Mouse (Mus musculus): Measurements from ENCODE around the gene Adcy1.

The Adcy1 gene

DNA sequence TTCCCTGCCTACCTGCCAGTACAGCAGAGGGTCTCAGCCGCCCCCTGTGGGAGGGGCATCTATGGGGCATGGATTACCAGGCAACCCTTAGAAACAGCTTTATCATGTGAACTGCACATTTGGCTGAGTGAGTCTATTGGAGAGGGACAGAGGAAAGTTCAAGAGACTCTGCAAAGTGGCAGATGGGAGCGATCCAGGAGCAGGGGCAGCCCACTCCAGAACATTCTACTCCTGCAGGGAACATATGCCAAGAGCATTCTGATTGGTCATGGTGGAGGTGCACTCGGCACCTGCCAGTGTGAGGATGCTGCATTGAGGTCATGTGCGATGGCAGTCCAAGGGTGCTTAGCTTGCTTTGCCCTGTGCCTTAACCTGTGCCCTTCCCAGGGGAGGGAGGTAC, 6.5 kb downstream of the Adcy1 start:
- DNase-seq (ENCODE audit: low read depth, low spot score): no peak

DNA sequence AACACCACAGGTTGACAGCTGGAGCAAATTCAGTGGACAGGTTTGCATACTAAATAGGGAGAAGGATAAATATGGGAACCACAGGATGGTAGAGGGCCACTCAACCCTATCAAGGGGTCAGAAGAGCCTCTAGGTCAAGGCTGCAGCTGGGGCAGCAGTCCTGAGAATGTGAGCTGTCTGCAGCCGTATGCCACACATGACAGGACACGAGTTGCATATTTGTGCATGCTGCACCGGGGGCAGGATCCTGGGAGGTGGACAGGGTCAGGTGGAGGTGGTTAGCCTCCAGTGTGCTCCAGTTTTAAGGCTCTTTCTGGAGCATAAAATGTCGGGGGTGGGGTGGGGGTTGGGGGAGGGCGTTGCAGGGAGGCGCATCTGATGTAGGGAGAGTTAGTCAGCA, 8.3 kb downstream of the Adcy1 start:
- no peak for DNase-seq (ENCODE audit: low read depth, low spot score)

DNA sequence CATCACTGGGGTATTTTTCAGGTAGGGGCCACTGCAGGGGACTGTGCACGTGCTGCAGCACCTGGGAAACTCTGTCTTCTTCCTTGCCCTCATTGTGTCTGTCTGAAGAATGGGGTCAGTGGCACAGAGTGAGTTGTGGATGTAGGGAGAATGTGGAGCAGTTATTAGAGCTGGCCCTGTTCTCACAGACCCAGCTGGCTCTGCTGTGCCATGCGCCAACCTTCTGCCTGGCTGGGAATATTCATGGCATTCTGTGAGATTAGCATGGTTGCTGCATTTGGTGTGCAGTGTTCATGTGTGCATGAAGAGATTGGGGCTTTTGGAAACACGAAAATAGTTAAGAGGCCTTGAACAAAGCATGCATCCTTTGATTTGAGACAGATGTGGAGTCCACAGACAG, 10.3 kb downstream of the Adcy1 start:
- DNase-seq (ENCODE audit: low read depth, low spot score): no peak

DNA sequence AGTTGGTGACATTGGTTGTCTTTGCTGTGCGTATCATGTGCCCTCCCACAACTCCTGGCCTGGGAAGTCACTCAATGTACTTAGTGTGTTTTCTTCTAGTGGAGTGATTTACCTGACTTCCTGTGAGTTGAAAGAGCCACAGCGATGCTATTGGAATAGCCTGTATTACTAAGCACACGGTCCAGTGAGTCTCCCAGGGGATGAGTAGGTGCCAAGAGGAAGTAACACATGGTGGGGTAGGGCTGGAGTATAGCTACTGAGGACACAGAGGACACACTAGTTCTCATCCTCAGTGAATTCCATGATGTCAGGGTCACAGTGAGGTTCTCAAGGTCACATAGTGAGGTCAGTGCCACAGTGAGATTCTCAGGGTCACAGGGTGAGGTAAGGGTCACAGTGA, 13.2 kb downstream of the Adcy1 start:
- no peak for DNase-seq (ENCODE audit: low read depth, low spot score)

DNA sequence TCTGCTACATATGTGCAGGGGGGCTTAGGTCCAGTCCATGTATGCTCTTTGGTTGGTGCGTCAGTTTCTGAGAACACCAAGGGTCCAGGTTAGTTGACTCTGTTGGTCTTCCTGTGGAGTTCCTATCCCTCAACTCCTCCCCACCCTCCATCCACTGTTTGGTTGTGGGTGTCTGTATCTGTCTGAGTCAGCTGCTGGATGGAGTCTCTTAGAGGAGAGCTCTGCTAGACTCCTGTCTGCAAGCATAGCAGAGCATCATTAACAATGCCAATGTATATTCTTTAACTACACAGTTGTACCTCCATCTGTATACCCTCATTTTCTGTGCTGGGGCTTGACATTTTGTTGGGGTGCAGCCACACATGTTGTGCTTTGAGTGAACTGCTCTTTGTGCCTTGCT, 18.6 kb downstream of the Adcy1 start:
- DNase-seq (ENCODE audit: low read depth, low spot score): no peak

DNA sequence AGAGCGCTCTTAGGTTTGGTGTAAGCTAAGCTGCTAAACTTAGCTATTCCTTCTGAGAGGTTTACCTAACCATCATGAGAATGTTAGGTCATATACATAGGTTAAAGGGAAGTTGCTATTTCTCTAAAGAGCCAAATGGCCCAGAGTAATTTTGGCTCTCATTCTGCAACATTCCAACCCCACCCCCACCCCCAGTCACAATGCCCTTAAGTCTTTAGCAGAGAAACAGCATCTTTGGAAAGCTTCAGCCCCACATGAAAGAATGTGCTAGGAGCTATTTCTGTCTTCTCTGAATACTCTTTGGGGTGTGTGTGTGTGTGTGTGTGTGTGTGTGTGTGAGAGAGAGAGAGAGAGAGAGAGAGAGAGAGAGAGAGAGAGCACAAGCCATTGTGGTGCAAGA, 20.6 kb downstream of the Adcy1 start:
- DNase-seq (ENCODE audit: low read depth, low spot score): no peak

DNA sequence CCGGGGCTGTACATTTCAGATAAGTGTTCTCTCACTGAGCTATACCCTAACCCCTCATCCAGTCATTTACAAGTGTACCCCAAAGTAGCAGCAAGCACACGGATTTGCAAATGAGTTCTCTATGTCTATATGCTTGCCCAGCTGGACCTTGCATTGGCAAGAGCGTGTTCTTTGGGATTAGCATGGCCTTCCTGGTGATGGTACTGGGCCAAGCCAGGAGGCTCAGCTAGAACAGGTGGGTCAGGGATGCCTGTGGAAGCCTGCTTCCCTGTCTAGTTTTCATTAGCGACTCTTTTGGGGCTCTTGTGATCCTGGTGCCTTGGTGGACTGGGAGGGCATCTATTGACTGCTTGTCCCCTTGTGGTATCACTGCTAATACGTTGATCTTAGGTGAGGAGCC, 21.9 kb downstream of the Adcy1 start:
- DNase-seq (ENCODE audit: low read depth, low spot score): no peak

DNA sequence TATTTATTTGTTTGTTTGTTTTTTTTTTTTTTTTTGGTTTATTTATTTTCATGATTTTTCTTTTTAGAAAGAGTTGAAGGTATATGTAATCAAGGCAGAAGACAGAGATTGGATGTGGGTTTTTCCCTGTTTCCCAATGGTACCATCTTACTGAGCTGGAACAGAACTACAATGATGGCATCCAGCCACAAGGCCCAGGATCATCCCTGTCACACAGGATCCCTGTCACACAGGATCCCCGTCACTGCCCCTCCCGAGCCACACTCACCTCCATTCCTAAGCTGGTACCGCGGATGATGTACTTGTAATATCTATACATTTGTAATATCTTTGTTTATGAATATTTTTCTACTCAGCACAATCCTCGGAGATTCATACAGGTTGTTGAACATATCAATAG, 27.8 kb downstream of the Adcy1 start:
- DNase-seq (ENCODE audit: low read depth, low spot score): no peak

DNA sequence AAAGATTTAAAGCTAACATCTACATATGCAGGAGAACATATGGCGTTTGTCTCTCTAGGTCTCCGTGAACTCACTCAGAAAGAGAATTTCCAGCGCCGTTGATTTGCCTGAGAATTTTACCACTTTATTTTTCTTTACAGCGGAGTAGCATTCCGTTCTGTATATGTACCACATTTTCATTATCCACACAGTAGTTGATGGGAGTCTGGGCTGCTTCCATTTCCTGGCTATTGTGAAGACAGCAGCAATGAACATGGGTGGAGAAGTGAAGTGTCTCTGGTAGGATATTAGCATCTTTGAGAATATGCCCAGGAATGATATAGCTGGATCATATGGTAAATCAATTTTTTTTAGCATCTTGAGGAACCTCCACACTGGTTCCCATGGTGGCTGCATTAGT, 31.6 kb downstream of the Adcy1 start:
- no peak for DNase-seq (ENCODE audit: low read depth, low spot score)

DNA sequence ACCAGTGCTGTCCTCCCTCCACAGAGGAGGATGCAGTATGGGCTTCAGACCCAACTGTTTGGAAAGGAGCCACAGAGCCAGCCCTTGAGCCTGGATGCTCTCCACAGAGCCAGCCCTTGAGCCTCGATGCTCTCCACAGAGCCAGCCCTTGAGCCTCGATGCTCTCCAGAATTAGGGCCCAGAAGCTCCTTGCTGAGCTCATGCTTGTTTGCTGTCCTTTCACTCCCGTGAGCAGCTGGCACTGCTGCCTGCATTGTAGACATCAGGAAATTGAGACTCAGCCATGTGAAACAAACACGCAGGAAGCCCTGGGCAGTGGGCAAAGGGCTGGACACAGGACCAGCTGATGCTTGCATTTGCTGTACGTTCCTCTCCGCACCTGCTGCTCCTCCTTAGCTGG, 38.4 kb downstream of the Adcy1 start:
- DNase-seq (ENCODE audit: low read depth, low spot score): no peak

DNA sequence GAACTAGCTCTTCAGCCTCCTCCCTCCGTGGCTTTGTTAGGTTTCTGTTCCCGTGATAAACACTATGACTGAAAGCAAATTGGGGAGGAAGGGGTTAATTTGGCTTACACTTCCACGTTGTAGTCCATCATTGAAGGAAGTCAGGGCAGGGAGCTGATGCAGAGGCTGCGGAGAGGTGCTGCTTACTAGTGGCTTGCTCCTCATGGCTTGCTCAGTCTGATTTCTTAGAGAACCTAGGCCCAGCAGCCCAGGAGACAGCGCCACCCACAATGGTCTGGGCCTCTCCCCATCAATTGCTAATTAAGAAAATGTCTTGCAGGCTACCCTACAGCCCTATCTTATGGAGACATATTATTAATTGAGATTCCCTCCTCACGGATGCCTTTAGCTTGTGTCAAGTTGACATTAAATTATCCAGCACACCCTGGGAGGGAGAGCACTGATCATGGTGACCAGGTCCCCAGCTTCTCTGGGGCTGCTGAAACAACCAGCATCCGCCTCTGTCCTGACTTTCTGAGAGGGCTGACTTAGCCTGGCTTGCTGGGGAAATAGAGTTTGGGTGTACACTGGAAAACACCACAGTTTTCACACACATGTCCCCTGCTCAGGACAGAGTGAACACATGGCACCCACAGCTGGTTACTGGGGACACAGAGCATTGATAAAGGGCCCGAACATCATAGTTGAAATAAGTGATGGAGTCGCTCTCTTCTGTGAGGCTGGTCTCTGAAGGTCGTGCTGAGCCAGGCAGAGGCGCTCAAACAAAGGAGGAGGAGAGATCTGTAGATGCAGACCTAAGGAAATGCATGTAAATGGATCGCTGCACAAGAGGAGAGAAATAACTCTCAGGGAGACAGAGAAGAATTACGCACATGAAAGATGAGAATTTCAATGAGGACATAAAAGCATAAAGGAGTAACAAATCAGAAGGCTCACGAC, 39.2 kb downstream of the Adcy1 start:
- no peak for DNase-seq (ENCODE audit: low read depth, low spot score)

DNA sequence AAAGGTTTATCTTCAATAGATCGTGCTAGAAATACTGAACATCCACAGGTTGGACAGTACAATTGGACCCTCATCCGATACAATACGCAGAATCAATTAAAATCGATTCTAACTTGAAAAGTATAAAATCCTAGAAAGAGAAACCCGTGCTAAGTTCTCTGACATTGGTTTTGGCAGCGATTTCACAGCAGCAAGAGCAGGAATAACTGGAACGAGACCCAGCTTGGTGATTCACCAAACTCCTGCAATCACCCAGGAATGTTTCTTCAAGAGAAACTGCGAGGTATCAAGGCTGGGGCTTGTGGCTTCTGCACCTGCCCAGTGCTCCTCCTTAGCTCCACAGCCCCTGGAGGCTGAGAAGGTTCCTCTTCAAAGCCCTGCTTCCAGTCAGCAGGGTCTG, 42.0 kb downstream of the Adcy1 start:
- DNase-seq (ENCODE audit: low read depth, low spot score): no peak

DNA sequence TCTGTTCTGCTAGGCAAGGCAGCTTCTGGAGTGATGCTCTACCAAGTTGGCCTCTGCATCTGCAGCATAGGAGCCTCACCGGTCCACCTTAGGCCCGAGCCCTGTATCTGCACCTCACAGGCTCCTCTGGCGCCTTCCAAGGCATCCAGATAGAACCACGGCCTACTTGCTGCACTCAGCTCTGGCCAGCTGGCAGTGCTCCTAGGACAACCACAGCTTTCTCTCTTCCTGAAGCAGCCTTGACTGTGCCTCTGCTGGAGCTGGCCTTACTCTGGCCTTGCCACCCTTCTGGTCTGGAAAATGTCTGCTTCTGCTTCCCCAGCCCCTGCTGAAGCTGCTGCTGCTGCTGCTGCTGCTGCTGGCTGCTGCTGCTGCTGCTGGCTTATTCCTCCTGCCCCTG, 45.8 kb downstream of the Adcy1 start:
- no peak for DNase-seq (ENCODE audit: low read depth, low spot score)

DNA sequence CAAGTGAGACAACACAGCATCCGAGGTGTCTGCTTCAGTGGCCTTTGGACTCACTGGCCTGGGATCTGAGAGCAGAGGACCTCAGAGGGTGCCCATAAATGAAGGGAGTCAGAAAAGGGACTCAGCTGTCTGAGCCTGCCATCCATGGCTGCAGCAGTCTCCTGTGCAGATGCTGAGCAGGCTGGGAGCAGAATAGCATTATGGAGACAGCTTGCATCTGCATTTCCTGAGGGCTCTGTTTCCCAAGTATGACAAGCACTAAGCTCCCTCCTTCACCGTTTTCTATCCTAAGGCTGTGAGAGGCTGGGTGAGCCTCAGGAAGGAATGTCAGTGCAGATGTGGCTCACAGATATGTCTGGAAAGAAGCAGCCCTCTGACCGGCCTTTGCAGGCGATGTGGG, 49.8 kb downstream of the Adcy1 start:
- no peak for DNase-seq (ENCODE audit: low read depth, low spot score)

DNA sequence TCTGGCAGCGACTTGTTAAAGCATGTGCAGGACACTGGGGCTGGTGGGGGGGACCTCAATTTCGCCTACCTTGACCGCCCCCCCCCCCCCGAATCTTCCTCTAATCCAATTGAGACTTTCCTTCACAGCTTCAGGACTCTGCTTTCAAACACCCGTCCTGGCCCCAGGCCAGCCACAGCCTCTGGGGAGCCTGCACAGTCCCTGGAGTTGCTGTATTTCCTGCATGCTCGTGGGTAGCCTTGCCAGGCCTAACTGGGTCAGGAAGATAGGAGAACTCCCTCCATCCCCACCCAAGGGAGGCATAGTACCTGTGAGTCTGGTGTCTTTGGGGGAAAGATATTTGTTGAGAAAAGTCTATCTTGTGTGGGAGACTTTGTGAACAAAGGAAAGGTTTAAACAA, 50.4 kb downstream of the Adcy1 start:
- DNase-seq (ENCODE audit: low read depth, low spot score): no peak

DNA sequence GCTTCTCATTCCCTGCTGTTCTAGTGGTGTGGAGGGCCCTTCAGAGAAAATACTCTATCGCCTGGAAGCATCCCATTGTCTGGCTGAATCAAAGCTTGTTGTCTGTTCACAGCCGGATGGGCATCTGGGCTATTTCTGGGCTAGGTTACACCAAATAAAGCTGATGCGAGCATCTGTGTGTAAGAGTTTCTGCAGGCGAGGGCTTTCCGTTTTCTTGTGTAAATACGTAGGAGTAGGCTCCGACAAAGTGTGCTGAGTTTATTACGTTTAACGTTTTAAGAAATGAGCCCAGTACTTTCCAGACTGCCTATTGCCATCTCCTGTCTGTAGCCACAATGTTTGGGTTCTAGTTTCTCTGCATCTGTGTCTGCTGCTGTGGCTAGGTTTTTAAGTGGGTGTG, 51.0 kb downstream of the Adcy1 start:
- DNase-seq (ENCODE audit: low read depth, low spot score): no peak

DNA sequence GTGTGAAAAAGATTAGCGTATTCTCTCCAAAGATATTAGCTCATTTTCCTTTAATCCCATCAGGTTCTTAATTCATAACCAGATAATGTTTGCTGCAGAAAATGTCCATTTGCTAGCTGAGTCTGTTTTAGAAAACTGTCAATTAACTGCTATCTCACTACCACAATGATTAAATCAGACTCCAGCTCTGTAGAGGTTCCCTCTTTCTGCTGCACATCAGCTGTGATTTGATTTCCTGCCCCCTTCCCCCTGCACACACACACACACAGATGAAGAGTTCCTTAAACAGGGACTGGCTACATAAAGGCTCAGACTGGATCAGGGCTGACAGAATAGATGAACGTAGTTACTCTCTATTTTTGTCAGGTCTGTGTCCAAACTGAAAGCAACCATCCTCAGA, 53.4 kb downstream of the Adcy1 start:
- DNase-seq (ENCODE audit: low read depth, low spot score): no peak

DNA sequence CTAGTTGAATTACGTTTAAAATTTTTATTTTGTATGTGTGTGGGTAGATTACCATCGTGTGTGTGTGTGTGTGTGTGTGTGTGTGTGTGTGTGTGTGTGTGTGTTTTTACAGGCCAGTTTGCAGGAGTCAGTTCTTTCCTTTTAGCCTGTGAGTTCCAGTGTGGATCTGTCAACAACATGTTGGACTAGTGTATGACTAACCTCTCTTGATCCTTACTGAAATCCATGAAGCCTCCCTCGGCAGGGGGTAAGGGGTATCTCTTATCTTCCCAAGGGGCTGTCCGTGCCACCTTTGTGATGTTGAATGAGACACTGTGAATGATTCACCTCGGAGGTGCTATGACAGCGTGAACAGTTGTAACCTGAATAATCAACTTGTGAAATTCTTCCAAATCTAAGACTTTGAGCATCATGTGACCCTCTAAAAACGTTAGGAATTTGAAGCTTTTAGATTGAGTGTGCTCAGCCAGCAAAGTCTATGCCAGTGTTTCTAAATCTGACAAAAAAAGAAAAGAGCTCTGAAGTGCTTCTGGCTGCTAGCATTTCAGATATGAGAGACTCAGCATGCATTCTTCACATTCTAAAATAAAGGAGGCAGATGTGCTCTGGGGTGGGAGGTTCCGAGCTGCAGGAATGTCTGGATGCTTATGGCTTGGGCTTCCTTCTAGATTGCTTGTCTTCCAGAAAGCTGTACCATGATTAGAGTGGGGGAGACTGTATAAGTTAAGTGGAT, 66.2 kb downstream of the Adcy1 start:
- DNase-seq (ENCODE audit: low read depth, low spot score): no peak

DNA sequence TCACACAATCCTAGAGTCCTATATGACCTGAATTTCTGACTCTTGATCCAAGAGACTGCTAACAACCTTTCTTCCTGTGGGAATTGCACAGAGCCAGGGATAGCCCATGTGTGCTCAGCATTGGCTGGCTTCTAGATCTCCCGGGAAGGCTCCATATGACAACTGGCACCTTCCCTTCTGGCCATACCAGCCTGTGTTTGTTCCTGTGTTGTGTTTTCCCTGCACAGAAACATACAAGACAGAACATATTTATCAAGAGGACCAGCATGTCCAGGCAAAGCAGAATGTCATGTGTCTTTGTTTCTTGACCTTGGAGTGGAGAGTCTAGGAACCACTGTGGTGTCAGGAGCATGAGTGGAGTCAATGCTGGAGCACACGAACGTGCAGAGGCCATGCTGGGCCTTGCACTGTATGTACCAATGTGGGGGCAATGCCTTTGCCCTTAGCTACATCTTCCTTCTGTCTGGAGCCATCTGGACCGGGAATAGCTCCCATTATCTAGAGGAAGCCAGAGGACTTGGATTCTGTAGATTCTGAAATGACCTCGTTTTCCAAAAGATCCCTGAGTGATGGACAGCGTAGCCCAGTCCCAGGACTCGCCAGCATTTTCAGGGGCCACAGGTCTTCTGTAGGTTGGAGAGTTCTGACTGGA, 69.6 kb downstream of the Adcy1 start:
- DNase-seq (ENCODE audit: low read depth, low spot score): no peak

DNA sequence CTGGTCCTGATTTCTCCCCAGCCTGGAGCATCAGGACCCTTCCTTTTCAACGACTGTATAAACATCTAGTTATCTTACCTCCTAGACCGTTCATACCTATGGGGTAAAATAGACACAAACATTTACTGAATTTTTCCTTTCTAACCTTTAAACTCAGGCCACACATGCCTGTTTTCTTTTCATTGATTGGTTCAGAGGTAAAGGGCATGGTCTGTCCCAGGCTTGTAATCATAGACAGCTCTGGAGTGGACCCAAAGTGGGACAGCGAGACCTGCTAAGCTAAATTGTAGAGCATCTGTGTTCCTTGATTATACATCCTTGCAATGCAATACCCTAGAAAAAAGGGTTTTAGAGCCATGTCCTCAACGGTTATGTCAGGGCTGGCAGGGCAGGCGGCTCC, 70.4 kb downstream of the Adcy1 start:
- no peak for DNase-seq (ENCODE audit: low read depth, low spot score)

DNA sequence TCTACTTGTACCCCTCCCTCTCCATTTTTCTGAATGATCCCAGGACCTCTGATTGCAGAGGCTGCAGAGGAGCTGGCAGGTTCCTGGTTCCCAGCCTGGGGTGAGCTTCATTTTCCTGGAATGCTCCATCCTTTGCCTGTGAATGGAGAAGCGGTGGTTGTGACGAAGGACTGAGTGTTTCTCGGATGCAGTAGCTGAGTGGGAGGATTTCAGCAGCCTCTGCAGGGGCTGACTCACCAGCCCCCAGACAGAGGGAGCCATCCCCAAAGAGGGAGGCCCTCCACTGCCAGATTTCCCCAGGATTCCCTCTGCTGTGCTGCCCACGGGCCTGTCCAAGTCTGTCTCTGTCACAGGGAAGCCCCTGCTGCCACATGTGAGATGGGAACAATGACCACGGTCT, 71.0 kb downstream of the Adcy1 start:
- DNase-seq (ENCODE audit: low read depth, low spot score): no peak

DNA sequence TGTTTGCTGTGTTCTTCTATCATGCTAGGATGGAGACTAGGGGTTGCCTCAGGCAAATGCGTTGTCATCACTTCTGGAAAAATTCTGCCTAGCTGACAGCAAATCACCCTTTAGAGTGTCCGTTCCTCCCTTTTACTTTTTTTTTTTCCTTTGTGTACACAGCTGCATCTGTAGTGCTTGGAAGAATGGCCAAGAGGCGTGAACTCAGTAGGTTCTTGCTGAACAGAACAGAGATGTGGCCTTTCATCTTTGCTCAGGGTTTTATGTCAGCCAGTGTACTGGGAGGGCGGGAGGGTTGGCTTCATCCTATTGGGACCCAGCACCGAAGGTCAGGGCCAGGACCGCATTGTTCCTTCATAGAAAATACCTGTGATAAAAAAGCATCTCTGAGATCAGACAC, 72.0 kb downstream of the Adcy1 start:
- no peak for DNase-seq (ENCODE audit: low read depth, low spot score)

DNA sequence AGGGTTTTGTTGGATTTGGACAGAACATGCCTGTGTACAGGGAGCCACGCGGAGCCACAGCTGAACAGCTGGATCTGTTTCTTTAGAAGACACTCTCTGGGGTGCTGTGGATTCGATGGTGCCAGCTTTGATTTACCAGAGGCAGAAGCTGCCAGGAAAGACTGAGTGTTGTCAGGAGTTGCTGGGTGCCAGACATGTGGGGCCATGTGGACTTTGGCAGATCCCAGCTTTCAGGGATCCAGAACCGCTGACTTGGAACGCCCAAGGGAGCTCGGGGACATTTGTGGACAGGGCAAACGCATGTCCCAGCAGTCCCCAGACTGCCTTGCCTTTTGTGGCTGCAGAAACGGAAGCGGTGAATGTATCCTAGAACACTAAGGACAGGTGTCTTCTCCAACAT, 72.5 kb downstream of the Adcy1 start:
- DNase-seq (ENCODE audit: low read depth, low spot score): no peak

Data from c-Kit-negative CD71-positive TER-119-positive erythroid progenitor cells, embryonic 14.5 days (primary cell).